In genomic region chr8:85456536-85456935, GRCm38 (mm10) we compare ENCODE assay signal across 9 mouse cellular contexts. TPM values are rescaled to one million over a fixed set of nuclear protein-coding genes. Genes with fewer than 3 reads are reported as not detected.
DNase-seq lines count a peak whose midpoint lies in the region; ATAC-seq and TF ChIP-seq lines count a peak whose summit lies in the region.
"Had no signal": no experiment of that assay in that cellular context is flagged by ENCODE, and none has a peak within 500 bp of the region (broad histone marks: within the 10 kb centered on the region; RNA-seq: fewer than 3 reads in every experiment).

No protein-coding gene starts in this region.

- H3K9ac ChIP-seq in midbrain, embryonic 11.5 days (ENCODE audit: low read length), result no peak overlapping the region
- no peak overlapping the region for H3K9ac ChIP-seq in midbrain, embryonic 13.5 days (replicated peaks)
- H3K9ac ChIP-seq in hindbrain, embryonic 15.5 days, result no peak overlapping the region
- H3K9ac ChIP-seq in stomach, postnatal 0 days (ENCODE audit: low read length), result no peak overlapping the region
- H3K9ac ChIP-seq: stomach, embryonic 15.5 days had no signal

- H3K4me1 ChIP-seq in midbrain, embryonic 11.5 days (ENCODE audit: control insufficient read depth, insufficient read depth, low read length), result peaks cover 3% of the 10 kb centered on the region; the same call in 1 of the 2 replicates
- H3K4me1 ChIP-seq in midbrain, embryonic 13.5 days (replicated peaks), result peaks cover 6% of the 10 kb centered on the region; the same call in 1 of the 2 replicates
- no peaks in the 10 kb centered on the region; the same call in 1 of the 2 replicates for H3K4me1 ChIP-seq in bone marrow, adult 2 months (ENCODE audit: control insufficient read depth, insufficient read depth, low read length)
- H3K4me1 ChIP-seq in hindbrain, embryonic 15.5 days (replicated peaks), result peaks cover 3% of the 10 kb centered on the region; the same call in 1 of the 2 replicates
- peaks cover 3% of the 10 kb centered on the region; the same call in 1 of the 2 replicates for H3K4me1 ChIP-seq in stomach, postnatal 0 days (replicated peaks; ENCODE audit: control insufficient read depth, insufficient read depth)
- H3K4me1 ChIP-seq: stomach, embryonic 15.5 days had no signal

- DNase-seq in midbrain, embryonic 11.5 days (ENCODE audit: low spot score, missing footprints), result peak; percentile 96
- peak; percentile 45 to 60 for DNase-seq in left cerebral cortex, adult 2 months (ENCODE audit: extremely low spot score in 1 of 2, low spot score in 2 of 2)
- peak; percentile 76 for DNase-seq in stomach, postnatal 0 days (ENCODE audit: low spot score)

- H3K36me3 ChIP-seq in midbrain, embryonic 11.5 days (ENCODE audit: control insufficient read depth, insufficient read depth, low read length), result no peaks in the 10 kb centered on the region
- no peaks in the 10 kb centered on the region for H3K36me3 ChIP-seq in midbrain, embryonic 13.5 days
- no peaks in the 10 kb centered on the region for H3K36me3 ChIP-seq in hindbrain, embryonic 15.5 days
- H3K36me3 ChIP-seq in myocyte (ENCODE audit: control insufficient read depth, insufficient read depth), result no peaks in the 10 kb centered on the region
- H3K36me3 ChIP-seq in stomach, postnatal 0 days (ENCODE audit: control insufficient read depth, insufficient read depth, low read length), result no peaks in the 10 kb centered on the region
- H3K36me3 ChIP-seq: stomach, embryonic 15.5 days had no signal

- no peak overlapping the region for H3K4me3 ChIP-seq in midbrain, embryonic 11.5 days (ENCODE audit: low read depth, low read length)
- no peak overlapping the region for H3K4me3 ChIP-seq in midbrain, embryonic 13.5 days (replicated peaks)
- H3K4me3 ChIP-seq in bone marrow, adult 2 months (replicated peaks; ENCODE audit: control insufficient read depth, low read depth, low read length), result no peak overlapping the region
- H3K4me3 ChIP-seq in hindbrain, embryonic 15.5 days, result no peak overlapping the region
- H3K4me3 ChIP-seq in left cerebral cortex, adult 2 months, result no peak overlapping the region
- no peak overlapping the region for H3K4me3 ChIP-seq in myocyte
- H3K4me3 ChIP-seq in stomach, postnatal 0 days (ENCODE audit: low read depth, low read length), result no peak overlapping the region
- H3K4me3 ChIP-seq: stomach, embryonic 15.5 days had no signal

- intact Hi-C loops in left cerebral cortex, adult 2 months (cut with DNase I), result loop anchor here (2.0 to 10.0 kb wide), 4 partner anchors 70 to 1448 kb away; no protein-coding TSS in a partner anchor

- no peak for TF ChIP-seq POLR2A in bone marrow, adult 2 months (IDR thresholded peaks at IDR 0.05; ENCODE audit: borderline replicate concordance, control insufficient read depth, low read depth, low read length)
- no peak for TF ChIP-seq POLR2A in myocyte (IDR thresholded peaks at IDR 0.05; ENCODE audit: insufficient read length, low read depth)

- WGBS in midbrain, embryonic 11.5 days, result 15% methylated on average over 14 of the region's 14 CpGs
- 9% methylated on average over 14 of the region's 14 CpGs for WGBS in midbrain, embryonic 13.5 days
- WGBS in bone marrow, adult 2 months, result 9% methylated on average over 14 of the region's 14 CpGs
- WGBS in hindbrain, embryonic 15.5 days, result 11% methylated on average over 14 of the region's 14 CpGs
- WGBS in stomach, postnatal 0 days, result 6% methylated on average over 14 of the region's 14 CpGs

- H3K27ac ChIP-seq in midbrain, embryonic 11.5 days (ENCODE audit: low read depth, low read length), result no peak overlapping the region
- no peak overlapping the region for H3K27ac ChIP-seq in midbrain, embryonic 13.5 days
- no peak overlapping the region for H3K27ac ChIP-seq in bone marrow, adult 2 months (ENCODE audit: control insufficient read depth, insufficient read depth, low read depth, low read length, poor library complexity)
- no peak overlapping the region for H3K27ac ChIP-seq in hindbrain, embryonic 15.5 days (replicated peaks)
- H3K27ac ChIP-seq in left cerebral cortex, adult 2 months, result no peak overlapping the region
- H3K27ac ChIP-seq in stomach, postnatal 0 days (replicated peaks), result no peak overlapping the region
- H3K27ac ChIP-seq: stomach, embryonic 15.5 days had no signal

- no peak overlapping the region for H3K4me2 ChIP-seq in midbrain, embryonic 11.5 days
- H3K4me2 ChIP-seq in midbrain, embryonic 13.5 days (replicated peaks), result no peak overlapping the region
- H3K4me2 ChIP-seq in hindbrain, embryonic 15.5 days, result no peak overlapping the region
- H3K4me2 ChIP-seq in myocyte (ENCODE audit: low read depth), result peak overlapping the region; percentile 26
- no peak overlapping the region for H3K4me2 ChIP-seq in stomach, postnatal 0 days (replicated peaks; ENCODE audit: low read depth)
- H3K4me2 ChIP-seq: stomach, embryonic 15.5 days had no signal

- no peaks in the 10 kb centered on the region for H3K79me2 ChIP-seq in myocyte (ENCODE audit: control insufficient read depth, insufficient read depth)

- H3ac ChIP-seq in myocyte (ENCODE audit: control insufficient read depth, insufficient read length), result no peak overlapping the region

- TF ChIP-seq EP300 in stomach, postnatal 0 days (optimal IDR thresholded peaks at IDR 0.05), result no peak

- H3K9me3 ChIP-seq in midbrain, embryonic 11.5 days (ENCODE audit: control insufficient read depth, low read length), result no peaks in the 10 kb centered on the region
- H3K9me3 ChIP-seq in midbrain, embryonic 13.5 days, result no peaks in the 10 kb centered on the region
- no peaks in the 10 kb centered on the region for H3K9me3 ChIP-seq in hindbrain, embryonic 15.5 days
- no peaks in the 10 kb centered on the region for H3K9me3 ChIP-seq in stomach, postnatal 0 days (ENCODE audit: control insufficient read depth, low read length)
- H3K9me3 ChIP-seq: stomach, embryonic 15.5 days had no signal

- no peaks in the 10 kb centered on the region for H3K27me3 ChIP-seq in midbrain, embryonic 11.5 days (ENCODE audit: control insufficient read depth, insufficient read depth, low read length)
- no peaks in the 10 kb centered on the region for H3K27me3 ChIP-seq in midbrain, embryonic 13.5 days
- no peaks in the 10 kb centered on the region for H3K27me3 ChIP-seq in hindbrain, embryonic 15.5 days
- H3K27me3 ChIP-seq in myocyte (ENCODE audit: control insufficient read depth, insufficient read depth, insufficient read length), result peaks cover 5% of the 10 kb centered on the region
- H3K27me3 ChIP-seq in stomach, postnatal 0 days (ENCODE audit: control insufficient read depth, insufficient read depth, low read length), result no peaks in the 10 kb centered on the region
- H3K27me3 ChIP-seq: stomach, embryonic 15.5 days had no signal

- 0 out of 2 replicates have a peak, but pooled peaks have one; percentile 22 for ATAC-seq in midbrain, embryonic 11.5 days (ENCODE audit: low FRiP score)
- no peak for ATAC-seq in midbrain, embryonic 13.5 days
- ATAC-seq in erythroblast, adult 5-6 weeks (replicated peaks; ENCODE audit: low FRiP score, poor library complexity, severe bottlenecking), result peak; percentile 57; the same call in 1 of the 2 replicates
- peak; percentile 79; the same call in 1 of the 2 replicates for ATAC-seq in hindbrain, embryonic 15.5 days (ENCODE audit: low FRiP score, low read depth)
- peak; percentile 52; the same call in 1 of the 2 replicates for ATAC-seq in stomach, postnatal 0 days (ENCODE audit: low FRiP score, low TSS enrichment)

- TF ChIP-seq CTCF in bone marrow, adult 2 months (IDR thresholded peaks at IDR 0.05; ENCODE audit: control insufficient read depth, insufficient read depth, low read length), result peak; percentile 76
- TF ChIP-seq CTCF in left cerebral cortex, adult 2 months (IDR thresholded peaks at IDR 0.05), result peak; percentile 74
- TF ChIP-seq CTCF in stomach, postnatal 0 days (IDR thresholded peaks at IDR 0.05; ENCODE audit: low read depth), result peak; percentile 90

TF ChIP-seq in myocyte, 11 proteins besides CTCF, POLR2A, EP300 and RAD21:
- TF ChIP-seq MYOD1 (IDR thresholded peaks at IDR 0.05; ENCODE audit: control insufficient read depth in 1 of 3, insufficient read length in 2 of 3, low read depth in 2 of 3) (peak; percentile 66 to 85 (median 74)), MYOG (IDR thresholded peaks at IDR 0.05; ENCODE audit: control insufficient read depth in 1 of 3, insufficient read depth in 1 of 3, insufficient read length in 2 of 3, low read depth in 2 of 3) (peak in 2 of 3 experiments; percentile 73 to 84), E2F4 (IDR thresholded peaks at IDR 0.05; ENCODE audit: insufficient read depth) (no peak)

RNA-seq across cellular contexts. Expression of gene 4921524J17Rik, which starts 23.9 kb away (rescaled TPM):
- polyA plus RNA-seq in midbrain, embryonic 11.5 days (2014; fragmentation: Nextera tagmentation; extraction: Ambion mirVana), result 43.8 and 48.9 TPM in 2 replicates
- 39.4 and 46.3 TPM in 2 replicates for polyA plus RNA-seq in midbrain, embryonic 13.5 days (2015; fragmentation: Nextera tagmentation; extraction: Ambion mirVana)
- 7.5 and 13.8 TPM in 2 replicates for polyA plus RNA-seq in bone marrow, adult 2 months (2011; ENCODE audit: insufficient read depth, insufficient read length, low replicate concordance, missing spikeins)
- 9.4 and 22.5 TPM in 2 replicates for total RNA-seq in erythroblast, adult 5-6 weeks (2015; ENCODE audit: low replicate concordance)
- total RNA-seq in erythroblast, adult 5-6 weeks (2017; ENCODE audit: low replicate concordance), result 8.3 and 15.9 TPM in 2 replicates
- polyA plus RNA-seq in hindbrain, embryonic 15.5 days (2015; fragmentation: Nextera tagmentation; extraction: Ambion mirVana), result 36.8 and 38.1 TPM in 2 replicates
- 10 to 100 TPM in 1 of 2 experiments, 1 to 10 TPM in 1; 9.0 to 13.2 TPM for total RNA-seq in left cerebral cortex, adult 2 months (2021)
- polyA plus RNA-seq in myocyte (2012; fragmentation: generic; extraction: Trizol), result 12.3 TPM
- polyA plus RNA-seq in stomach, postnatal 0 days (2015; fragmentation: Nextera tagmentation; extraction: Ambion mirVana), result 24.9 and 29.0 TPM in 2 replicates

RNA-seq across cellular contexts. Expression of gene Gpt2, which starts 35.8 kb away (rescaled TPM):
- polyA plus RNA-seq in midbrain, embryonic 11.5 days (2014; fragmentation: Nextera tagmentation; extraction: Ambion mirVana), result 36.5 and 38.1 TPM in 2 replicates
- polyA plus RNA-seq in midbrain, embryonic 13.5 days (2015; fragmentation: Nextera tagmentation; extraction: Ambion mirVana), result 26.3 and 27.9 TPM in 2 replicates
- 0.52 and 4.0 TPM in 2 replicates for polyA plus RNA-seq in bone marrow, adult 2 months (2011; ENCODE audit: insufficient read depth, insufficient read length, low replicate concordance, missing spikeins)
- total RNA-seq in erythroblast, adult 5-6 weeks (2015; ENCODE audit: low replicate concordance), result 0.84 TPM in 1 of 2 replicates, not detected in the other
- total RNA-seq in erythroblast, adult 5-6 weeks (2017; ENCODE audit: low replicate concordance), result not detected in 2 replicates
- polyA plus RNA-seq in hindbrain, embryonic 15.5 days (2015; fragmentation: Nextera tagmentation; extraction: Ambion mirVana), result 57.2 and 60.1 TPM in 2 replicates
- total RNA-seq in left cerebral cortex, adult 2 months (2021), result 10 to 100 TPM; 62.7 to 70.0 TPM
- polyA plus RNA-seq in myocyte (2012; fragmentation: generic; extraction: Trizol), result 156 TPM
- polyA plus RNA-seq in stomach, postnatal 0 days (2015; fragmentation: Nextera tagmentation; extraction: Ambion mirVana), result 32.7 and 37.6 TPM in 2 replicates
